Mouse (Mus musculus): ENCODE results near the gene Ets1. TPM values are rescaled to one million over a fixed set of nuclear protein-coding genes. Genes with fewer than 3 reads are reported as not detected.

The Ets1 gene
- polyA plus RNA-seq, 1 experiment from 2014 or later = 12.5 TPM

GRCm38 (mm10) chr9:32708491-32708890 is 72.5 kb downstream of the Ets1 start:
- 64% methylated on average over 6 of the region's 6 CpGs for WGBS (ENCODE audit: insufficient replicate concordance)
- ATAC-seq (ENCODE audit: low read depth) = no peak

GRCm38 (mm10) chr9:32709359-32709758 is 73.3 kb downstream of the Ets1 start:
- H3K27me3 ChIP-seq = no peaks in the 10 kb centered on the region
- no peak overlapping the region for H3K27ac ChIP-seq
- 7% methylated on average over 5 of the region's 5 CpGs for WGBS (ENCODE audit: insufficient replicate concordance)
- no peak overlapping the region for H3K4me3 ChIP-seq (replicated peaks)
- H3K9ac ChIP-seq = no peak overlapping the region
- ATAC-seq (ENCODE audit: low read depth) (no peak), DNase-seq (no peak)
- H3K9me3 ChIP-seq (replicated peaks) = no peaks in the 10 kb centered on the region
- H3K36me3 ChIP-seq = no peaks in the 10 kb centered on the region
- H3K4me1 ChIP-seq (replicated peaks) = peaks cover 51% of the 10 kb centered on the region
- peak overlapping the region; percentile 33 for H3K4me2 ChIP-seq

More at GRCm38 (mm10) chr9:32708491-32708890, 72.5 kb downstream of the Ets1 start:
- DNase-seq = no peak
- Histone ChIP-seq H3K9ac (no peak overlapping the region), H3K9me3 (replicated peaks) (no peaks in the 10 kb centered on the region), H3K4me2 (no peak overlapping the region), H3K27ac (no peak overlapping the region), H3K27me3 (no peaks in the 10 kb centered on the region), H3K36me3 (no peaks in the 10 kb centered on the region), H3K4me3 (replicated peaks) (no peak overlapping the region), H3K4me1 (replicated peaks) (peaks cover 49% of the 10 kb centered on the region)

GRCm38 (mm10) chr9:32709764-32710734 is 74.0 kb downstream of the Ets1 start:
- Histone ChIP-seq H3K27me3 (no peaks in the 10 kb centered on the region), H3K9ac (no peak overlapping the region), H3K4me3 (replicated peaks) (no peak overlapping the region), H3K4me1 (replicated peaks) (peaks cover 50% of the 10 kb centered on the region), H3K4me2 (peak overlapping the region; percentile 33; the same call in 1 of the 2 replicates), H3K27ac (no peak overlapping the region), H3K9me3 (replicated peaks) (no peaks in the 10 kb centered on the region), H3K36me3 (no peaks in the 10 kb centered on the region)
- WGBS (ENCODE audit: insufficient replicate concordance) = 19% methylated on average over 17 of the region's 17 CpGs
- DNase-seq (no peak), ATAC-seq (ENCODE audit: low read depth) (no peak)

- 65% methylated on average over 12 of the region's 12 CpGs for WGBS (ENCODE audit: insufficient replicate concordance)
- DNase-seq (no peak), ATAC-seq (ENCODE audit: low read depth) (no peak)
- H3K27me3 ChIP-seq = no peaks in the 10 kb centered on the region
- H3K4me2 ChIP-seq = no peak overlapping the region
- peaks cover 50% of the 10 kb centered on the region for H3K4me1 ChIP-seq (replicated peaks)
- H3K36me3 ChIP-seq = no peaks in the 10 kb centered on the region
- H3K27ac ChIP-seq = no peak overlapping the region
- H3K9me3 ChIP-seq (replicated peaks) = no peaks in the 10 kb centered on the region
- H3K4me3 ChIP-seq (replicated peaks) = no peak overlapping the region
- H3K9ac ChIP-seq = no peak overlapping the region
These were observed 75.1 kb downstream of the Ets1 start for GRCm38 (mm10) chr9:32710987-32711652.

- DNase-seq = no peak
- Histone ChIP-seq H3K36me3 (no peaks in the 10 kb centered on the region), H3K27ac (no peak overlapping the region), H3K4me2 (no peak overlapping the region), H3K4me1 (replicated peaks) (peaks cover 51% of the 10 kb centered on the region), H3K27me3 (no peaks in the 10 kb centered on the region), H3K4me3 (replicated peaks) (no peak overlapping the region), H3K9me3 (replicated peaks) (no peaks in the 10 kb centered on the region), H3K9ac (no peak overlapping the region)
- 54% methylated on average over 4 of the region's 4 CpGs for WGBS (ENCODE audit: insufficient replicate concordance)
- ATAC-seq (ENCODE audit: low read depth) = no peak
These were observed 75.7 kb downstream of the Ets1 start for GRCm38 (mm10) chr9:32711768-32712167.

GRCm38 (mm10) chr9:32712383-32712910 is 76.4 kb downstream of the Ets1 start:
- Histone ChIP-seq H3K9ac (no peak overlapping the region), H3K4me1 (replicated peaks) (peaks cover 58% of the 10 kb centered on the region), H3K4me3 (replicated peaks) (no peak overlapping the region), H3K27ac (no peak overlapping the region), H3K9me3 (replicated peaks) (no peaks in the 10 kb centered on the region), H3K36me3 (no peaks in the 10 kb centered on the region), H3K27me3 (no peaks in the 10 kb centered on the region), H3K4me2 (no peak overlapping the region)
- no peak for ATAC-seq (ENCODE audit: low read depth)
- DNase-seq = no peak
- WGBS (ENCODE audit: insufficient replicate concordance) = 77% methylated on average over 7 of the region's 7 CpGs

- Histone ChIP-seq H3K9ac (no peak overlapping the region), H3K27me3 (no peaks in the 10 kb centered on the region), H3K4me1 (replicated peaks) (peaks cover 61% of the 10 kb centered on the region), H3K9me3 (replicated peaks) (no peaks in the 10 kb centered on the region), H3K4me3 (replicated peaks) (no peak overlapping the region), H3K27ac (no peak overlapping the region), H3K4me2 (no peak overlapping the region), H3K36me3 (no peaks in the 10 kb centered on the region)
- DNase-seq (no peak), ATAC-seq (ENCODE audit: low read depth) (no peak)
- WGBS (ENCODE audit: insufficient replicate concordance) = 57% methylated on average over 1 of the region's 1 CpGs
These were observed 77.1 kb downstream of the Ets1 start for GRCm38 (mm10) chr9:32713106-32713505.

- 61% methylated on average over 4 of the region's 4 CpGs for WGBS (ENCODE audit: insufficient replicate concordance)
- H3K4me1 ChIP-seq (replicated peaks) = peaks cover 64% of the 10 kb centered on the region
These were observed 77.8 kb downstream of the Ets1 start for GRCm38 (mm10) chr9:32713790-32714189.

GRCm38 (mm10) chr9:32714487-32714886 is 78.5 kb downstream of the Ets1 start:
- Histone ChIP-seq H3K9me3 (replicated peaks) (no peaks in the 10 kb centered on the region), H3K9ac (no peak overlapping the region), H3K4me1 (replicated peaks) (peaks cover 61% of the 10 kb centered on the region), H3K27ac (no peak overlapping the region), H3K36me3 (no peaks in the 10 kb centered on the region), H3K4me3 (replicated peaks) (no peak overlapping the region), H3K4me2 (no peak overlapping the region), H3K27me3 (no peaks in the 10 kb centered on the region)
- no peak for DNase-seq
- WGBS (ENCODE audit: insufficient replicate concordance) = 61% methylated on average over 7 of the region's 7 CpGs
- no peak for ATAC-seq (ENCODE audit: low read depth)

More at GRCm38 (mm10) chr9:32713790-32714189, 77.8 kb downstream of the Ets1 start:
- no peak overlapping the region for H3K4me2 ChIP-seq
- H3K9ac ChIP-seq = no peak overlapping the region
- H3K4me3 ChIP-seq (replicated peaks) = no peak overlapping the region
- H3K9me3 ChIP-seq (replicated peaks) = no peaks in the 10 kb centered on the region
- H3K27ac ChIP-seq = no peak overlapping the region
- DNase-seq (no peak), ATAC-seq (ENCODE audit: low read depth) (no peak)
- no peaks in the 10 kb centered on the region for H3K27me3 ChIP-seq
- no peaks in the 10 kb centered on the region for H3K36me3 ChIP-seq

- peak; percentile 53; the same call in 1 of the 2 replicates for ATAC-seq (ENCODE audit: low read depth)
These were observed 79.9 kb downstream of the Ets1 start for GRCm38 (mm10) chr9:32715806-32716466.

More at GRCm38 (mm10) chr9:32715806-32716466, 79.9 kb downstream of the Ets1 start:
- Histone ChIP-seq H3K4me3 (replicated peaks) (no peak overlapping the region), H3K9me3 (replicated peaks) (no peaks in the 10 kb centered on the region), H3K36me3 (no peaks in the 10 kb centered on the region), H3K27ac (no peak overlapping the region), H3K4me1 (replicated peaks) (peaks cover 55% of the 10 kb centered on the region), H3K4me2 (no peak overlapping the region), H3K9ac (no peak overlapping the region), H3K27me3 (no peaks in the 10 kb centered on the region)
- WGBS (ENCODE audit: insufficient replicate concordance) = 32% methylated on average over 9 of the region's 9 CpGs
- no peak for DNase-seq
